9 mouse cellular contexts compared by ENCODE assay signal in genomic region chr13:56068517-56068916, GRCm38 (mm10).
"Had no signal": no experiment of that assay in that cellular context is flagged by ENCODE, and none has a peak within 500 bp of the region (broad histone marks: within the 10 kb centered on the region; RNA-seq: fewer than 3 reads in every experiment).

No protein-coding gene starts in this region.

- H3K27me3 ChIP-seq: neural tube, embryonic 12.5 days had no signal

- H3K4me3 ChIP-seq: left cerebral cortex, adult 2 months; limb, embryonic 13.5 days; neural tube, embryonic 12.5 days had no signal

- DNase-seq: kidney, postnatal 25 days; lung, adult 18-20 months; thymus, adult 18-20 months; thymus, postnatal 14 days had no signal

- H3K4me2 ChIP-seq: limb, embryonic 13.5 days; neural tube, embryonic 12.5 days had no signal

- H3K27ac ChIP-seq: left cerebral cortex, adult 2 months; limb, embryonic 13.5 days; liver, embryonic 14.5 days; neural tube, embryonic 12.5 days; stomach, postnatal 0 days had no signal

- H3K9me3 ChIP-seq: limb, embryonic 13.5 days; neural tube, embryonic 12.5 days had no signal

- H3K9ac ChIP-seq: limb, embryonic 13.5 days; liver, embryonic 14.5 days; neural tube, embryonic 12.5 days had no signal
